Mouse (Mus musculus) heart, postnatal 36 days (tissue): Measurements from ENCODE around the gene Prpf40b. TPM values are rescaled to one million over a fixed set of nuclear protein-coding genes. Genes with fewer than 3 reads are reported as not detected.
A peak's percentile ranks its signal among the peaks of the same experiment; 100 is the strongest.
"Not testable (repeated sequence)": the region's sequence is repeated elsewhere in the genome, so short reads cannot be mapped to it uniquely, and the experiment has no call there.

Experiments
- DNase-seq, 2 experiments: peaks; one replicate each; pipeline ENCODE4 v3.0.0; 2021 to 2022
- intact Hi-C: fragments of 180-260 bp; cut with DNase I; formaldehyde crosslinking; loops from one replicate; pipeline ENCODE4 v1.15.1; 2025
- total RNA-seq, 2 experiments: library from RNA; stranded (reverse); gene quantifications; 2 replicates each; pipeline ENCODE4 v1.2.3; 2021

Prpf40b gene
- 10 to 100 TPM; 20.4 to 24.3 TPM for total RNA-seq

- peak; percentile 93 to 95 for DNase-seq
- intact Hi-C loops, result no loop called here
Measured at GRCm38 (mm10) chr15:99294813-99295374, at the start of gene Prpf40b. Prpf40b (plus strand) TSS chr15:99295087.

- intact Hi-C loops, DNase-seq: not testable (repeated sequence)
Measured at GRCm38 (mm10) chr15:99246736-99247135, 48.2 kb upstream of the Prpf40b start.

- DNase-seq, result peak in 1 of 2 experiments; percentile 52
- intact Hi-C loops, result no loop called here
Measured at GRCm38 (mm10) chr15:99248972-99249371, 45.9 kb upstream of the Prpf40b start.

- intact Hi-C loops, result no loop called here
- DNase-seq, result no peak
Measured at GRCm38 (mm10) chr15:99249938-99250337, 44.9 kb upstream of the Prpf40b start.

GRCm38 (mm10) chr15:99251111-99251510 is 43.8 kb upstream of the Prpf40b start:
- DNase-seq, result peak in 1 of 2 experiments; percentile 39
- intact Hi-C loops, result not testable (repeated sequence)

GRCm38 (mm10) chr15:99251626-99252380 is 43.1 kb upstream of the Prpf40b start, which contains the start of gene Mcrs1:
Mcrs1 (minus strand) TSS chr15:99251961.
- intact Hi-C loops, result no loop called here
- DNase-seq, result peak; percentile 96 to 98

- DNase-seq, result no peak
- intact Hi-C loops, result no loop called here
Measured at GRCm38 (mm10) chr15:99252381-99253174, 42.3 kb upstream of the Prpf40b start.

GRCm38 (mm10) chr15:99253175-99253479 is 41.8 kb upstream of the Prpf40b start:
- DNase-seq, intact Hi-C loops: not testable (repeated sequence)

GRCm38 (mm10) chr15:99253772-99254171 is 41.1 kb upstream of the Prpf40b start:
- intact Hi-C loops, result no loop called here
- DNase-seq, result no peak

GRCm38 (mm10) chr15:99254477-99255005 is 40.3 kb upstream of the Prpf40b start:
- intact Hi-C loops, result no loop called here

GRCm38 (mm10) chr15:99255241-99255749 is 39.6 kb upstream of the Prpf40b start:
- DNase-seq, result no peak
- intact Hi-C loops, result no loop called here

More at GRCm38 (mm10) chr15:99254477-99255005, 40.3 kb upstream of the Prpf40b start:
- no peak for DNase-seq

GRCm38 (mm10) chr15:99259167-99259729 is 35.6 kb upstream of the Prpf40b start:
- DNase-seq, result peak in 1 of 2 experiments; percentile 34
- intact Hi-C loops, result no loop called here

GRCm38 (mm10) chr15:99259730-99260252 is 35.1 kb upstream of the Prpf40b start:
- intact Hi-C loops, result no loop called here
- peak; percentile 57 to 59 for DNase-seq

GRCm38 (mm10) chr15:99262702-99263101 is 32.2 kb upstream of the Prpf40b start:
- DNase-seq, result no peak
- intact Hi-C loops, result no loop called here

- DNase-seq, result no peak
- intact Hi-C loops, result loop anchor here (2.0 kb wide), 1 partner anchor 24 kb away; no protein-coding TSS in a partner anchor
Measured at GRCm38 (mm10) chr15:99264363-99264762, 30.5 kb upstream of the Prpf40b start.

- intact Hi-C loops, result loop anchor here (1.0 to 5.0 kb wide), 3 partner anchors 25 to 183 kb away; no protein-coding TSS in a partner anchor
- DNase-seq, result peak; percentile 61 to 72
Measured at GRCm38 (mm10) chr15:99265679-99266078, 29.2 kb upstream of the Prpf40b start.

GRCm38 (mm10) chr15:99276095-99276494 is 18.8 kb upstream of the Prpf40b start:
- intact Hi-C loops, result no loop called here
- no peak for DNase-seq

- intact Hi-C loops, result no loop called here
- DNase-seq, result no peak
Measured at GRCm38 (mm10) chr15:99278271-99278670, 16.6 kb upstream of the Prpf40b start.

GRCm38 (mm10) chr15:99283456-99283855 is 11.4 kb upstream of the Prpf40b start:
- intact Hi-C loops, result no loop called here
- peak in 1 of 2 experiments; percentile 20 for DNase-seq
